Mouse (Mus musculus): ENCODE data around the gene Serhl. TPM values are rescaled to one million over a fixed set of nuclear protein-coding genes. Genes with fewer than 3 reads are reported as not detected.

Gene Serhl
- total RNA-seq (2023) = 10 to 100 TPM; 14.2 to 23.6 TPM

GRCm38 (mm10) chr15:83089429-83089605, at the start of gene Serhl:
TSS of gene Serhl (plus strand) at chr15:83089506.

GRCm38 (mm10) chr15:83122566-83123145, 33.4 kb downstream of the Serhl start, which contains the start of gene Rrp7a:
TSS of gene Rrp7a (minus strand) at chr15:83122801.

DNA sequence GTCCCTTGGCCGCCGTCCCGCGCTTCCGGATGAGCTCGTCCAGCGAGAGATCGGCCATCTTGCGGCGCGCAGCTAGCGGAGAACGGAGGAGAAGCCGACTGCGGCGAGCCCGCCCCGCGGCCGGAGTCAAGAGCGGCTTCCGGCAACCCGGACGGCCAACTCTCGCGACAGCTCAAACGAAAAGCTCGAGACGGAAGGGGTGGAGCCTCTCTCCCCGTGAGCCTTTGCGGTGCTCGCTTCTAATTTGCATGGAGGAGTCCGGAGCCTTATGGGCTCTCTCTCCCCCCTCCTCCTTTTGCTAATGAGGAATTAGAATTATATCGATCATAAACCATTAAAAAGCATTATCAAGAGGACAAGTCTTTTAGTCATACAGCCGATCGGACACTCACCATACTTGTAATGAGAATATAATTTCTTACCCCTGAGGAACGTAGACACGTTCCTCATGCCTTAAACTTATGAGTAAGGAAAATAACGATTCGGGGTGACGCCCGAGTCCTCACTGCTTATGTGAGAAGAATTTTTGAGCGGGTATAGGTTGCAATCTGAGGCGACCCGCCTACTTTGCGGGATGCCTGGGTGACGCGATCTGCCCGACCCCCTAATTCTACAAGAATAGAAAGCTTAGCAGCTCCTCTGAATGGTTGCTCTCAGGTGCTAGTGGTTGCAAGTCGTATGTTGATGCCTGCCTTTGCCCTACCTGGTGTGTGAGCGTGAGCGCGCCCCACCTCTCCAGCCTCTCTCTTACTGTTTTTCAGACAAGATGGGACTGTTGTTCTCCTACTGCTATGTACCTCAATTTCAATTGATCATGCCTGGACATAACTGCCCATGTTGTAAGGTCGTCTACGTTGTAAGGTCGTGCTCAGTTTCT, 60.1 kb downstream of the Serhl start, which contains the start of gene Poldip3:
Gene Poldip3 (minus strand): TSS at position 189 of the 877 bp plus-strand sequence.

Other genes with a start within 250 kb of the Serhl start
- gene Tcf20, start 101.6 kb upstream of the Serhl start, total RNA-seq (2023) = 10 to 100 TPM; 79.2 to 97.6 TPM
- gene Nfam1, start 56.2 kb upstream of the Serhl start, total RNA-seq (2023) = 100 to 1,000 TPM; 400 to 437 TPM
- 10 to 100 TPM; 39.0 to 40.6 TPM for gene Rrp7a, start 33.3 kb downstream of the Serhl start, total RNA-seq (2023)
- 100 to 1,000 TPM; 115 to 126 TPM for gene Poldip3, start 59.9 kb downstream of the Serhl start, total RNA-seq (2023)
- 10 to 100 TPM; 40.3 to 43.4 TPM for gene Cyb5r3, start 83.1 kb downstream of the Serhl start, total RNA-seq (2023)
- gene A4galt, start 162.3 kb downstream of the Serhl start, total RNA-seq (2023) = under 1 TPM in 1 of 2 experiments, not detected in 1; 0.18 TPM